Mouse (Mus musculus) cortical plate, adult 2 months (tissue): ENCODE measurements around the gene Glp2r.

ENCODE experiments used
- CTCF ChIP-seq: fragments of 200-500 bp; IDR thresholded peaks from 2 replicates; pipeline ENCODE4 v1.5.1; 2011; ENCODE audit warnings: mild to moderate bottlenecking, control low read depth, low read length; ENCODE audit not compliant: insufficient read depth; ENCODE audit errors: extremely low read depth
- POLR2A ChIP-seq: fragments of 200-500 bp; IDR thresholded peaks from 2 replicates; pipeline ENCODE4 v1.6.1; 2011; ENCODE audit warnings: mild to moderate bottlenecking, low read length, control low read depth; ENCODE audit not compliant: insufficient read depth; ENCODE audit errors: extremely low read depth

GRCm38 (mm10) chr11:67721485-67721884, 49.5 kb downstream of the Glp2r start:
- TF ChIP-seq CTCF (no peak), POLR2A (no peak)
